Mouse (Mus musculus) T-helper 17 cell (primary cell): Measurements from ENCODE around the gene Gsn.

ENCODE experiments used
- in situ Hi-C, 2 experiments: fragments of 300-600 bp; cut with MboI, MseI; formaldehyde crosslinking; loops; 1 replicate in 1 of 2; 2 replicates in 1 of 2; pipeline ENCODE4 v1.15.1; 2025; ENCODE audit warnings: high pct_unique_total_duplicates in 2 of 2

Gene Gsn

GRCm38 (mm10) chr2:35320399-35320798, 64.2 kb downstream of the Gsn start:
- in situ Hi-C loops: no loop called here

- in situ Hi-C loops: no loop called here
Observed at GRCm38 (mm10) chr2:35322404-35323164, 66.4 kb downstream of the Gsn start.

- in situ Hi-C loops: no loop called here
Observed at GRCm38 (mm10) chr2:35325930-35326329, 69.8 kb downstream of the Gsn start.

GRCm38 (mm10) chr2:35326931-35327330, 70.8 kb downstream of the Gsn start:
- in situ Hi-C loops: no loop called here

GRCm38 (mm10) chr2:35327583-35327982, 71.4 kb downstream of the Gsn start:
- in situ Hi-C loops: no loop called here

GRCm38 (mm10) chr2:35328064-35328792, 72.0 kb downstream of the Gsn start:
- in situ Hi-C loops: no loop called here

GRCm38 (mm10) chr2:35329061-35329460, 72.9 kb downstream of the Gsn start:
- in situ Hi-C loops: no loop called here

- in situ Hi-C loops: no loop called here
Observed at GRCm38 (mm10) chr2:35331205-35331604, 75.0 kb downstream of the Gsn start.

- in situ Hi-C loops: no loop called here
Observed at GRCm38 (mm10) chr2:35333670-35334069, 77.5 kb downstream of the Gsn start.

- in situ Hi-C loops: no loop called here
Observed at GRCm38 (mm10) chr2:35335620-35336019, 79.4 kb downstream of the Gsn start.

GRCm38 (mm10) chr2:35336388-35337280, 80.5 kb downstream of the Gsn start, which contains the start of gene Stom:
Stom (minus strand) TSS chr2:35336976.
- in situ Hi-C loops: no loop called here

GRCm38 (mm10) chr2:35337419-35337818, 81.2 kb downstream of the Gsn start:
- in situ Hi-C loops: no loop called here

- in situ Hi-C loops: no loop called here
Observed at GRCm38 (mm10) chr2:35338036-35338435, 81.9 kb downstream of the Gsn start.

- in situ Hi-C loops: no loop called here
Observed at GRCm38 (mm10) chr2:35338707-35339106, 82.5 kb downstream of the Gsn start.

- in situ Hi-C loops: no loop called here
Observed at GRCm38 (mm10) chr2:35342605-35343004, 86.4 kb downstream of the Gsn start.

GRCm38 (mm10) chr2:35345984-35346383, 89.8 kb downstream of the Gsn start:
- in situ Hi-C loops: loop anchor here in 1 of 2 experiments (5.0 kb wide), 1 partner anchor 49 kb away; no protein-coding TSS in a partner anchor

- in situ Hi-C loops: loop anchor here in 1 of 2 experiments (5.0 kb wide), 1 partner anchor 52 kb away; no protein-coding TSS in a partner anchor
Observed at GRCm38 (mm10) chr2:35349184-35349583, 93.0 kb downstream of the Gsn start.
